Mouse (Mus musculus) C2C12 (cell line): Measurements from ENCODE around the gene St3gal3.

ENCODE experiments used
- CEBPB ChIP-seq: IDR thresholded peaks from one replicate; pipeline ENCODE4 v1.6.1; 2011; ENCODE audit warnings: low read depth, mild to moderate bottlenecking, control low read depth, moderate library complexity
- CTCF ChIP-seq: IDR thresholded peaks from one replicate; pipeline ENCODE4 v1.5.1; 2011; ENCODE audit not compliant: control insufficient read depth, insufficient read depth, insufficient read length
- USF1 ChIP-seq: IDR thresholded peaks from one replicate; pipeline ENCODE4 v1.6.1; 2011; ENCODE audit warnings: low read depth, mild to moderate bottlenecking, control low read depth, moderate library complexity

GRCm38 (mm10) chr4:117893376-117893775, 241.3 kb downstream of the St3gal3 start:
- TF ChIP-seq CTCF = no peak
- no peak for TF ChIP-seq CEBPB
- TF ChIP-seq USF1 = no peak
